Mouse (Mus musculus) frontal cortex, postnatal 14 days (tissue): ENCODE measurements at regions not wholly inside any gene's neighbourhood (a gene's known extent, or its start where the extent isn't known, plus 50 kb on each side); places are given as distances from the start of the nearest gene placed in this dataset.
A peak's percentile ranks its signal among the peaks of the same experiment; 100 is the strongest.

Experiments
- DNase-seq, 2 experiments: peaks; one replicate each; pipeline ENCODE4 v3.0.0; 2022; ENCODE audit warnings: low spot score in 2 of 2

DNA sequence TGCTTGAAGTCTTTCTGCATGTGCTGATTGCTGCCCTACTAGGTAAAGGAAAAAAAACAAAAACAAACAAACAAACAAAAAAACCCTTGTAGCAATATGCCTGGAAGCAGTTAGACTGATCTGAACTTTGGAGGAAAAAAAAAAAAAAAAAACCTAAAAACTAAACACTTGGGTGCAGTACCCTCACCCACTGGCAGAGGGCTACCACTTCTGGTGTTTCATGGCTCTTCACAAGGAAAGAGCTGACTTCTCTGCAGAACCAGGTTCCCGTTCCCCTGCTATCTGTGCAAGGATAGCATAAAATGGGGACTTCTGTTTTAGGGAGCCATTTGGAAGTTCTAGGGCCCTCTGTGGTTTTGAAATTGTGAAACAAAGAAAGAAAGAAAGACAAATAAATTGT lies 52.2 kb upstream of the Otud4 start:
- peak in 1 of 2 experiments; percentile 23 for DNase-seq

DNA sequence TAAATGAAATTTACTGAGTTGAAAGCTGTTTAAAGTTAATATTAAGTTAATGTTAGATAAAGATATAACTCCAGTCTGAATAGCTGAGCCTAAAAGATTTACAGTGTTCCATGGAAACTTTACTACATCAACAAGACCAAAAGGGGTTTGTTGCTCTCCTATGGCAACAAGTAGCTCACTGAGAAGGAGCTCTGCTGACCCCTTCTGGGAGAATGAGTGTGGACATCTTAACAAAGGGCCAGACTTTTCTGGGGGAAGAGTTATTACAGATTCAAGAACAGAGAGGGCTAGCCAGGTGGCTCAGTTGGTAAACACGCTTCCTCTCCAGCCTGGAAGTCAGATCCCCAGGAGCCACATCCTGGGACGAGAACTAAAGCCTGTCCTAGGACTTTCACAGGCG lies 54.5 kb upstream of the Otud4 start:
- DNase-seq: peak; percentile 20 to 40

DNA sequence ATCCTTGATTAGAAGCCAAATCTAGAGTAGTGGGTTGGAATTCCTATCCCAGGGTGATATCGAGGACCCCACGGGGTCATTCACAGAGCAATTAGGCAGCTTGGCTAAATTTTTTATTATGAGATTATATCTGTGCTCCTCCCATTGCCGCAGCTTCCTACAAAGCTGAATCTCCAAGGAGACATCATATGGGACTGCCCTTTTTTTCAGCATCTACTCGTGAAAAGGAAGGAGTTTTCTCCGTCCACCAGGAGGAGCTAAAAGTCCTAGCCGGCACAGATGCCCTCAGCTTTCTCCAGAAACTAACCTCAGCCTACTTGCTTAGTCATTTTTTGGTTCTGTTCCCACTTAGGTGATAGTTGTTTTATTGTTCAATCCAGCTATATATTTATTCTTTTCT lies 56.1 kb upstream of the Otud4 start:
- DNase-seq: no peak

DNA sequence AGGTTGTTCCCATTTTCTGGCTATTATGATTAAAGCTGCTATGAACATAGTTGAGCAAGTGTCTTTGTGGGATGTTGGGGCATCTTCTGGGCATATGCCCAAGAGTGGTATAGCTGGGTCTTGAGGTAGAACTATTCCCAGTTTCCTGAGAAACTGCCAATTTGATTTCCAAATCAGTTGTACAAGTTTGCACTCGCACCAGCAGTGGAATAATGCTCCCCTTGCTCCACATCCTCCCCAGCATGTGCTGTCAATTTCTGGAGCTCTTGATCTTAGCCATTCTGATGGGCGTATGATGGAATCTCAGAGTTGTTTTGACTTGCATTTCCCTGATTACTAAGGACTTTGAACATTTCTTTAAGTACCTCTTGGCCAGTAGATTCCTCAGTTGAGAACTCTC lies 57.2 kb upstream of the Otud4 start:
- no peak for DNase-seq

DNA sequence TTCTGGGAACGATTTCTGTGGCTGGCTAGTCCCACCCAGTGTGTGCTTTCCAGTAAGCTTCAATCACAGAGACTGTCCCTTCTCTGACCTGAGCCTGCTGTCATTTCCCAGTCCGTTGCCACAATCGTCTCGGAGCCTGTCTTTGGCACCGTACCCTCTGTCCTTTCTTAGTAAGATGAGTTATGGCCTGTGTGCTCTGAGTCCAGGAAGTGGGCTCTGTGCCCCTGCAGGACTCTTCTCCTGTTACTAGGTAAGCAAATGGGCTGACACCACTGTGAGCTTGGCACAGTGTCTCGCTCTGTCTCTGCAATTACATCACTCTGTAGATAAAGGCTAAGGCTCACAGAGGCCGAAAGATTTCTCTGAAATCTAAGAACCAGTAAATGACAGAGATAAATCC lies 63.3 kb upstream of the Otud4 start:
- no peak for DNase-seq

DNA sequence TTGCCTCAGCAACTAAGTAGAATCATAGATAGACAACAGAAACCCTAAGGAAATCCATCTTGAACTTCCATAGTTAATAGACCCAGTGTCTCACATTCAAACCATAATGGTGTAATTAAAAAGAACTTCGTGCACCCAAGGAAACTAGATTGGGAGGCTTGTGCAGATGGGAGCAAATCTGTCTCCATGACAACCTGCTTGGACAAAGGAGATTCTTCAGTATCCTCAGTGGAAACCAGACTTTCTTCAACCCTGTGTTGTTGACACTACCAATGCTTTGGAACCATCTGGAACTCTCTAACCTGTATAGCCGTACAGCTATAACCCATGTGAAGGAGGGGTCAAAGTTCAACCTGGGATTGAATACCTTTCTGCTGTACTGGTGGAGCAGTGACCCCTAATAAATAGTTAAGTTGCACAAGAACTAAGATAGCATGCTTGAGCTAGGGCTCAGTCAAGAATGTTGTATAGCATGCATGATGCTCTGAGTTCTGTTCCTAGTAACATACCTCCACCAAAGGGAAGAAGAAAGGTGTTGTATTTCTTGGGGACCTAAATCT lies 64.2 kb upstream of the Otud4 start:
- DNase-seq: no peak

DNA sequence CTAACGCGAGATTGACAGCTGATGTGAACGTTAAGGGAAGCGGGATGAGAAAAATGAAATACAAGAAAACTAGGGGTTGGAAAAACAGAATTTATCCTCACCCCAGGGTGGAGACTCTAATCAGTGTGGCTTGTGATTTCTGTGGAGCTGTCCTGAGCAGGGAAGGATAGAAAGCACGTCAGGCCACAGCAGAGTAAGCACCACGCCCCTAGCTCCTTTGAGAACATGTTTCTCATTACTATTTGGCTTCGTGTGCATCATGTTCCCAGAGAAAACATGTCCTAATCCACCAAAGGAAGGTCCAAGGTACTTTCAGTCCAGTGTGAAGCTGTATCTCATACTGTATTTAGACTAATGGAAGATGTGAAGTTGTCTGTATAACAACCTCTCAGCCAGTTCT lies 65.9 kb upstream of the Otud4 start:
- DNase-seq: no peak

DNA sequence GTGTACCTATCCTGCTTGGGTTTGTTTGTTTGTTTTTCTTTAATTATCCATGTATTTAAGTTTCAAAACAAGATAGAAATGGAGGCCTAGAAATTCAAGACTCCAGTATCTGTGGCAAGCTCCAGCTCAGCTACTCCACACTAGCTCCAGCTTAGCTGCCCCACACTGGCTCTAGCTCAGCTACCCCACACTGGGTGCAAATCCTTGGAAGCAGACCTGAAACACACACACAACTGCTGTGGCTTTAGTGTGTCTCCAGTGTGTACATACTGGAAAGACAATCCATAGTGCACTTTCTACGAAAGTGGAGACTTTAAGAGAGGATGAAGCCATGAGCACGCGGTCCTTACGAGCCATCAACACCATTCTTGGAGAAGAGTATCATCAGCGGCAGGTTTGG lies 66.9 kb upstream of the Otud4 start:
- DNase-seq: no peak

DNA sequence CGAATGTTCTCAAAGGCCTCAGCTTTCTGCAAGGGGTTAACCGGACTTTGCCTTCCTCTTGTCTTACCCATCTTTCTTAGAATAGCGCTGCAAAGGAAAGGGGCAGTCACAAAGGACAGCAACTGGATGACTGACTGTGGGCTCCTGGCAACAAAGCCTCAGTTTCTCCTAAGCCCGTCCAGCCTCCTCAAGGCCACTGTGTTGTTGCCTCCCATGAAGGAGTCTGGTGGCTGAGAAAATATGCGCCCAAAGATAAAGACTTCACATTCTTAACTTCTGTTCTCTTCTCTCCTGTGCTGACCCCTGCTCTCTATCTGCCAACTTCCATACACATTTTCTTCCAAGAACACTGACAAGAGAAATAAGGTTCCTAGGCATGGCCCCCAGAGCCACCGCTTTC lies 76.3 kb upstream of the Otud4 start:
- DNase-seq: no peak

DNA sequence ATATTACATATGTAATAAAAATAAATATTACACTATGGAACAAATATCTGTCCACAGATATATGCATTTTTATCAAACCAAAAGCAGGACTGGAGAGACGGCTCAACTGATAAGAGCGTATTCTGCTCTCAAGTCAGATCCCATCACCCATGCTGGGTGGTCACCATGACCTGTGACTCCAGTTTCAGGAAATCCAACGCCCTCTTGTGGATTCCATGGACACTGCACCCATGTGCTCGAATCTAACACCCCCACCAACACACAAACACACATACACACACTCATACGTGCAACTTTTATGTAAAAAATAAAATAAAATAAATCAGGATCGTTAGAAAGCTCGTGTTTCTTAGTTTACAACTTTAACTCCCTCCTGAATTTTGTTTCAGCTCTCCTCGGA lies 76.7 kb upstream of the Otud4 start:
- DNase-seq: no peak

DNA sequence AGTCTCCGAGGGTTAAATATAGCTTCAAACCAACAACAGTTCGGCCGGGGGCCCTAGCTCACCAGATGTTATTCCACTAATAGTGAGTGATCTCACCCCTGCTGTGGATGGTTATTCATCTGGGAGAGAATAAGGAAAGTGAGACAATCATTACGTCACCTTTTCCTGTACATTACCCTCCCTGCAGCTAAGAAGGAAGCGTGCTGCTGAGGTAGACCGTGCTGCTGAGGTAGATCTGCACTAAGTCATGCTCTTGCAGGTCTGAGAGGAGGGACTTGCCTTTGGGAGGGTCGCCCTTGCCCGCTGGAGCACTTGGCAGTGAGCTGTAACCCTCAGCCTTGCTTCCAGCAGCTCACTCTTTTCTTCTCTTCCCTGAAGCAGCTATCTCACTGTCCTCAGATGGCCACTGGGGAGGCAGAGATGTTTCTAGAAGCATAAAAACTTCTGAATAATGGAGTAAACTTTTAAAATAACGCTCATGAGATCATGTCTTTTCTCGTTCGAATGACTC lies 77.3 kb upstream of the Otud4 start:
- peak; percentile 9 to 10 for DNase-seq

DNA sequence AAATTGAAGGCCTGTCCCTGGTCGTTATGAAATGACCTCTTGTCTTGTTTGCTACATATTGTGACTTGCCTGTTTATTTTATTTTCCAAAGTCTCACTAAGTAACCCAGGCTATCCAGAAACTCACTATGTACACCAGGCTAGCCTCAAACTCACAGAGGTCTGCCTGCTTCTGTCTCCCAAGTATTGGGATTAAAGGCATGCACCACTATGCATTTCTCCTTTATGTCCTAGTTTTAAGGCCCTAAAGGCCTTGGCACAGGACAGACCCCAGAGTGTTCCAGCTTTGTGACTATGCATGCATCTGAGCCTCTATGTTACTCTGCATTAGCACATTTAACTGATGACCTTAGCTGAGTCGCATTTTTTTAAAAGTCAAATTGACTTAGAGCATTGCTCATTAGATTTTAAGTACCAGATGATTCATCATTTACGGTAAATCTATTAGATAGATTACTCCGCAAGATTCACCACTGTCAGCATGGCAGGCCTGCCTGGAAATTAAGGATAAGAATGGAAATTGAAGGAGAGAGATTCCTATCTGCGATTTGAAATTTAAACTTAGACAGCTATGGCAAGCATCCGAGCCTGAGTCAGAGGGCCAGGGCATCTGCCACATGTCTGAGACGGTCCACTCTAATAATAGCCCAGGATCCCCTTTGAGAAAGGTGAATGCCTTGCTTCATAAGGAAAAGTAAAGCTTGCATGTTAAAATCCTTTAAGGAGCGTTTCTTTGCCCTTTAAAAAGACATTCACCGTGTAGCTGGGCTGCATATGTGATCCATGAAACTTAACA lies 78.0 kb upstream of the Otud4 start:
- DNase-seq: peak in 1 of 2 experiments; percentile 4

DNA sequence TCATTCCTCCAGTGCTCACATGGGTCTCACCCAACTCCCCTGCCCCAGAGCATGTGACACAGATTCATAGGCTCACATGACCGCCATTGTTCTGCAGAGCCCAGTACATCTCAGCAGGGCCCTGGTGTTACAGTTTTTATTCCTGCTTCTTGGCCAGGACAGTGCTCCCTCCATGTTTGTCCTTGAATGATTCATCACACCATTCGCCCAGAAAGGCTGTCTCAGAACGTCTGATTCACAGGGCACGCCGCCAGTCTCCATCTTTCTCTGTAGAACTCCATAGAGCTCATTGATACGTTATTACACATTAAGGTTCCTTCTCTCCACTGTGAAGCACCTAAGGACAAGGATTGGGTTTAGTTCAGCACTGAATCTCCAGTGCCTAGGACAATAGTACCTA lies 79.9 kb upstream of the Otud4 start:
- DNase-seq: peak in 1 of 2 experiments; percentile 10

DNA sequence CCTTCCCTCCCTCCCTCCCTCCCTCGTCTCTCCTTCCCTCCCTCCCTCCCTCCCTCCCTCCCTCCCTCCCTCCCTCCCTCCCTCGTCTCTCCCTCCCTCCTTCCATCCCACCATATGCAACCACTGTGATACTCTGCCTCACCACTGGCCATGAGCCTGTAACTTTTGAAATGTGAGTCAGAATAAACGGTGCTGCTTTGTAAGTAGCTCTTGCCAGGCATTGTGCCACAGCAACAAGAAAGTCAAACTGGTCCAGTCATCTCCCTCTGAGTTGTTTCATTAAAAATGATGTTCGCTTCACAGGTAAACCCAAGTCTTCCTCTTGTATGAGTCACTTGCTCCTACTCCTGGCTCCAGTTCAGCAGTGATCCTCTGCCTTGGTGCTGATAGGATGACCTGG lies 85.1 kb upstream of the Otud4 start:
- DNase-seq: no peak

DNA sequence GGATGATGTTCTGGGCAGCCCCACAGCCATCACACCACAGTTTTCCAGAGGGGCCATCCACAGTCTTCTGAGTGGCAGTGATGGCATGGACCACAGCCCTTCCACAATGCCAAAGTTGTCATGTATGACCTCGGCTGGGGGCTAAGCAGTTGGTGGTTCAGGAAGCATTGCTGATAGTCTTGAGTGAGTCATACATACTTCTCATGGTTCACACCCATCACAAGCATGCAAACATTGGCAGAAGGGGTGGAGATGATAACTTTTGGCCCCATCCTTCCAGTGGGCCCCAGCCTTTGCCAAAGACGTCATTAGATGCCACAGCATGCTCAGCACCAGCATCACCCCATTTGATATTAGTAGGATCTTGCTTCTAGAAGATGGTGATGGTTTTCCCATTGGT lies 89.3 kb upstream of the Otud4 start:
- DNase-seq: no peak

DNA sequence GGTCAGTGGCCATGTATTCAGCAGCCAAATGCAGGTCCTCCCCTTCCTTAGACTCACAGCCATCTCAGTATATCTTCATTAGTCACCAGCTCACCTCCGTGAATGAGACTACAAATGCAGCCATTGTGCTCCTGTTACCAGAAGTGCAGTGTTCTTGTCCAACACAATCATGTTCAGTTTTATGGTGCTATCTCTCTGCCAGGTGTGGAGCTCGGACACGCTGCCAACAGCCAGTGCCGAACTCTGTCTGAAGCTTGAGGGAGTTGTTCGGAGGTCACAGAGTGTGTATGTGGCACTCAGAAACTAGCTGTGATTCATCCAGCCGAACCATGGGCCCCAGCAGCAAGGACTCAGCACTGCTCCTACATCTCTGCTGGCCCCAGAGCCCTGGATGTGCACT lies 91.3 kb upstream of the Otud4 start:
- DNase-seq: no peak

DNA sequence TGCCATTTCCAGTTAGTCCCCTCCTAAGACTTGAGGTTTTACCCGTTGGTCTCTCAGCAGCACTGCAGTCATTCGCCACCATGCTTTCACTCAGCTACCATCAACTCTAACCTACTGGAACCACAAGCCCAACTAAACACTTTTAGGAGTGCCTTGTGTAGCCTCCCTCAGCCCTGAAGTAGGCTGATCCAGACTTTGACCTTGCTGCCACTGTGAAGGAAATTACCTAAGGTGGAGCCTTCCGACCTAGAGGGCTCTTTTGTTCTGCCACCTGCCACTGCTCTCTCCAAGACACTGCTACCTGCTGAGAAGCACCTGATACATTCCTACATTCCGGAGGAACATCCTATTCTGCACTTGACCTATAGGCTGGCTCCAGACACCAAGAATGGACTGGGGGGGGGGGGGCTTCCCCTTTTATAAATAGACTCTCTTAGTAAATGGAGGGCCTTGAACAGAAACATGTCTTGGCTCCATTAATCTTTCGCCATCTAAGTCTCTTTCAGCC lies 93.5 kb upstream of the Otud4 start:
- DNase-seq: no peak

DNA sequence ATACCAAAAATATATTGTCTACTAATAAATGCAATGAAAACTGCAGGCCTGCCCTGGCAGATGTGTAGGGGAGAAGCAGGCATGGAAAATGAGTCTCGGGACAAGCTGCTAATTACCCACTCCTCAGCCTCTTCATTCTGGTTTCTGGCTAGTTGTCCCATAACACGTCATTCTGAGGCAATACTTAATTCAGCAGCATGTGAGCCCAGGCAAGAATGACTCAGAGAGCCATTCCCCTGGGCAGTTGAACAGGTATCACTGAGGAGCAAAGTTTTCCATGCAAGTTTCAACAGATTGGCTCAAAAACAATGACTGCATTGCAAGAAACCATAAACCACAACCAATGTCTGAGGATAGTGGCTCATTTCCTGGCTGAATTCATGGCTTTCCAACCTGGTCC lies 97.0 kb upstream of the Otud4 start:
- no peak for DNase-seq

DNA sequence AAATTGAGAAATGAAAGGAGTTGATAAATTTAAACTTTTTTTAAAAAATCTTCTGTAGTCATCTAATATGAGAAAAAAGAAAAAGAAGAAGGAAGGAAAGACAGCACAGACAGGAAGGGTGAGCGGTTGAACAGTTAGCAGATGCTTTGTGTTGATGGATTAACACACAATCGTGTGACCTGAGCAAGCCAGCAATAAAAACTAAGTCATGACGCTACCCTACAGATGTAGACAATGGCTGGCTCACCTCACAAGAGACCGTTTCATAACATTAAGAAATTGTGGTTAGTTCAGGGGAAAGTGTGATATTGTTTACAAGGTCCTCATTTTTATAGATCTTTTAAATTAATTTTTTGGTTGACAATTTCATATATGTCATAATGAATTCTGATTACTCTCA lies 99.4 kb upstream of the Otud4 start:
- no peak for DNase-seq

DNA sequence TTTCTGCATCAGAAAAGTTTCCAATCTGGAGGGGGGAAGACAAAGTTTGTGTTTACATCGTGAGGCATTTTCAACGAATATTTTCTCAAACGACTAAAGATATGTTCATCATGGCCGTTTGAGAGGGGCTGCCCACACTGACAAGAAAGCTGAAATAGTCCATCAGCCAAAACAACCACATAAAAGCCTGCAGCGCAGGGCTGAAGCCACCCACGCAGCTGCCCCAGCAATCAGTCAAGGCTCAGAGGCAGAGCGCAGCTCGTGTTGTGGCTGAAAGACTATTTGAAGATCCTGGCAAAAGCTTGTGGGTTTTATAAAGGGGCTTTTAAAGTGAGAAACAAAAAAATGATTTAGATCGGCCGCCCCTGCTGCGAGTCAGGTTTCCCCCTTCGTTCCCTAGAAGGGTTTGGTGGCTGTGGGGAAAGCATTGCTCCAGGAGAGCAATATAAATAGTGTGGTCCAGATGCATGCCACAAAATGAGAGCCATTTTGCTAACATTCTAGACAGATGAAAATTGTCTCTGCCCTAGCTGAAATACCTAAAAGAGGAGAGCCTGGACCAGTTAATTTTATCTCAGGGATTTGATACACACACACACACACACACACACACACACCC lies 105.0 kb upstream of the Otud4 start:
- DNase-seq: peak; percentile 31 to 43

DNA sequence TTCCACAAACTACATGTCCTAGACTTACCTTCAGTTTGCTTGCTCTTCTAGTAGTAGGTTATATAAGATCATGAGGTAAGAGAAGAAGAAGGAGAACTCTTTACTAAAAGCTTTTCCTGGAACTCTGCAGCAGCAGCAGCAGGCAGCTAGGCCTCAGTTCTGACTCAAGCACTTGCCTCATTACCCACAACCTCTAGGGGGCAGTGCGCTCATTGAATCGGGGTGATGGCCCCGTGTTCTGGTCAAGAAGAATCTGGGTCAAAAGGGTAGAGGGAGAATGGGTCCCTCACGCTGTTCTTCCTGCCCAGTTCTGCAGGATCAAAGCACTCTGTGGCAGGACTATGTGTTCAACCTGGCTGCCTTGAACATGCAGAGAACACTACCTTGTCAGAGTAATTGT lies 109.9 kb upstream of the Otud4 start:
- no peak for DNase-seq

DNA sequence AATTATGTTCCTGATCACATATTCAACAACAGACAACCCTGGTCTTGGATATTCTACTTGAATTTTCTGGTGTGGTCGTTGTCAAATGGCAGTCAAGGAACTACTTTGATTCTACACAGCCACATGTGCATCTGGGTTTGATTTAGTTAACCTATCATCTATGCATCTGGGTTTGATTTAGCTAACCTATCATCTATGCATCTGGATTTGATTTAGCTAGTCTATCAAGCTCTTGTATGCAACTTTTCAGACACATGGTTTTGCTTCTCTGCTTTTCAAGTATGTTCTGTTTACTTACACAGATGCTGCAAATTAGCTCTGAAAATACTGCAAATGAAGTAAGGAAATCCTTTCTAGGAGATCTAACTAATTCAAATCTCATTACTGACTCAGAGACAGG lies 117.4 kb upstream of the Otud4 start:
- DNase-seq: no peak

DNA sequence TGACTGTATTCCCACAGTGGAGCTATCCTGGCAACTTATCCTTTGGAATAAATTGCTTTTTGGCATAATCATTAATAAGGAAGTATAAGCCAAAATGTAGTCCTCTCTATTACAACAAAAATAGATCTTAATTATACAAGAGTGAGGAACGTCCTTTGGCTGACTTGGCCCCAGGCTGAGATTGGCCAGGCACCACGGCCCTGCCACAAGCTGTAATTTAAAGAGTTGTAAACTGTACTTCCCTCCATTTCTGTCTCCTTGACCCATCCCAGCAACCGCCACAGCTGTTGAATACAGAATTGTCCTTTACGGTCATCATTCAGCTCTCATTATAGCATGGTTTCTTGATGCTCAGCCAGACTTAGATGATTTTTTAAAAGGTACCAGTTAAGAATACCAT lies 119.6 kb upstream of the Smad1 start:
- DNase-seq: no peak
